Mouse (Mus musculus) forebrain, postnatal 0 days (tissue): Measurements from ENCODE around the gene Gm17324. TPM values are rescaled to one million over a fixed set of nuclear protein-coding genes. Genes with fewer than 3 reads are reported as not detected.

Source experiments
- ATAC-seq: fragments of 200-750 bp; cut with Nextera tagmentation; 2 replicates; pipeline ENCODE4 v1.8.0; 2017; ENCODE audit warnings: mild to moderate bottlenecking, moderate library complexity
- DNase-seq: peaks from one replicate; pipeline ENCODE4 v3.0.0-alpha.2; 2015
- H3K27ac ChIP-seq: fragments of 300-500 bp; sonication (generic); 2 replicates; pipeline ENCODE4 v1.5.1; 2014; ENCODE audit warnings: low read depth, mild to moderate bottlenecking, antibody characterized with exemption, low read length, moderate library complexity, mixed read lengths
- H3K27me3 ChIP-seq: fragments of 300-500 bp; sonication (generic); 2 replicates; pipeline ENCODE4 v1.6.1; 2014; ENCODE audit warnings: mild to moderate bottlenecking, low read length, mixed read lengths; ENCODE audit not compliant: insufficient read depth
- H3K36me3 ChIP-seq: fragments of 300-500 bp; sonication (generic); 2 replicates; pipeline ENCODE4 v1.6.1; 2014; ENCODE audit warnings: mild to moderate bottlenecking, moderate library complexity; ENCODE audit not compliant: insufficient read depth
- H3K4me1 ChIP-seq: fragments of 300-500 bp; sonication (generic); 2 replicates; pipeline ENCODE4 v1.6.1; 2014; ENCODE audit warnings: antibody characterized with exemption; ENCODE audit not compliant: insufficient read depth
- H3K4me2 ChIP-seq: fragments of 300-500 bp; sonication (generic); 2 replicates; pipeline ENCODE4 v1.6.1; 2014; ENCODE audit warnings: low read depth, mild to moderate bottlenecking, moderate library complexity
- H3K4me3 ChIP-seq: fragments of 300-500 bp; sonication (generic); 2 replicates; pipeline ENCODE4 v1.5.1; 2014; ENCODE audit warnings: low read depth, low read length, mixed read lengths
- H3K9ac ChIP-seq: fragments of 300-500 bp; sonication (generic); 2 replicates; pipeline ENCODE4 v1.6.1; 2014; ENCODE audit warnings: mild to moderate bottlenecking
- H3K9me3 ChIP-seq: fragments of 300-500 bp; sonication (generic); 2 replicates; pipeline ENCODE4 v1.6.1; 2016; ENCODE audit warnings: low read length
- CTCF ChIP-seq: sonication (generic); IDR thresholded peaks from 2 replicates; pipeline ENCODE4 v1.5.1; 2016; ENCODE audit warnings: antibody characterized with exemption, control low read depth, low read depth
- WGBS: fragments of 180-500 bp; shearing (Covaris S2); extraction: QIAGEN DNeasy Blood & Tissue Kit; methylation state at CpG from one replicate; pipeline ENCODE4 v1.1.7; 2014; 5-methylcytosine and 5-hydroxymethylcytosine counted together
- polyA plus RNA-seq: library from polyadenylated mRNA; unstranded; fragments of >200 nt; fragmentation: Nextera tagmentation; extraction: Ambion mirVana; gene quantifications from 2 replicates; pipeline ENCODE4 v1.2.1, GENCODE M21; 2015
- total RNA-seq: library from RNA; depleted of rRNA; stranded (reverse); fragments of >200 nt; gene quantifications from 2 replicates; pipeline ENCODE4 v1.2.3, GENCODE M21; 2014

Gene Gm17324
- total and polyA plus RNA-seq, 2 experiments from 2014 or later = 1.7 to 3.3 TPM

GRCm38 (mm10) chr9:78442237-78442578, 6.4 kb downstream of the Gm17324 start:
- ATAC-seq (no peak), DNase-seq (no peak)
- peak overlapping the region; percentile 40 for H3K4me3 ChIP-seq
- H3K27me3 ChIP-seq = peaks cover 60% of the 10 kb centered on the region
- TF ChIP-seq CTCF = no peak
- peak overlapping the region; percentile 67 for H3K4me2 ChIP-seq
- H3K27ac ChIP-seq = no peak overlapping the region
- H3K9ac ChIP-seq = peak overlapping the region; percentile 28; the same call in 1 of the 2 replicates
- H3K4me1 ChIP-seq = no peaks in the 10 kb centered on the region
- 3% methylated on average over 9 of the region's 9 CpGs for WGBS
- H3K36me3 ChIP-seq = no peaks in the 10 kb centered on the region
- no peaks in the 10 kb centered on the region for H3K9me3 ChIP-seq

GRCm38 (mm10) chr9:78439426-78439825, 9.2 kb downstream of the Gm17324 start:
- 66% methylated on average over 5 of the region's 5 CpGs for WGBS
- H3K4me1 ChIP-seq = no peaks in the 10 kb centered on the region
- H3K27ac ChIP-seq = no peak overlapping the region
- H3K4me3 ChIP-seq = no peak overlapping the region
- no peak overlapping the region for H3K4me2 ChIP-seq
- H3K36me3 ChIP-seq = no peaks in the 10 kb centered on the region
- no peak for DNase-seq
- no peak for ATAC-seq
- H3K27me3 ChIP-seq = peaks cover 42% of the 10 kb centered on the region
- TF ChIP-seq CTCF = no peak
- no peaks in the 10 kb centered on the region for H3K9me3 ChIP-seq
- no peak overlapping the region for H3K9ac ChIP-seq

- no peak for ATAC-seq
- 86% methylated on average over 5 of the region's 5 CpGs for WGBS
- H3K36me3 ChIP-seq = no peaks in the 10 kb centered on the region
Measured at GRCm38 (mm10) chr9:78432471-78432870, 16.1 kb downstream of the Gm17324 start.

GRCm38 (mm10) chr9:78430486-78430885, 18.1 kb downstream of the Gm17324 start:
- H3K9me3 ChIP-seq = no peaks in the 10 kb centered on the region
- no peak for TF ChIP-seq CTCF
- DNase-seq (no peak), ATAC-seq (no peak)
- no peak overlapping the region for H3K4me2 ChIP-seq
- H3K4me3 ChIP-seq = no peak overlapping the region
- no peak overlapping the region for H3K9ac ChIP-seq
- no peaks in the 10 kb centered on the region for H3K27me3 ChIP-seq
- no peak overlapping the region for H3K27ac ChIP-seq
- no peaks in the 10 kb centered on the region for H3K36me3 ChIP-seq
- 82% methylated on average over 6 of the region's 6 CpGs for WGBS
- H3K4me1 ChIP-seq = no peaks in the 10 kb centered on the region

More at GRCm38 (mm10) chr9:78432471-78432870, 16.1 kb downstream of the Gm17324 start:
- Histone ChIP-seq H3K9ac (no peak overlapping the region), H3K27me3 (no peaks in the 10 kb centered on the region), H3K4me1 (no peaks in the 10 kb centered on the region), H3K27ac (no peak overlapping the region), H3K9me3 (no peaks in the 10 kb centered on the region), H3K4me2 (no peak overlapping the region), H3K4me3 (no peak overlapping the region)
- TF ChIP-seq CTCF = no peak
- no peak for DNase-seq

- WGBS = 58% methylated on average over 2 of the region's 2 CpGs
Measured at GRCm38 (mm10) chr9:78429551-78429950, 19.0 kb downstream of the Gm17324 start.

GRCm38 (mm10) chr9:78428870-78429432, 19.6 kb downstream of the Gm17324 start:
- no peak for ATAC-seq
- Histone ChIP-seq H3K9me3 (no peaks in the 10 kb centered on the region), H3K4me3 (no peak overlapping the region), H3K4me1 (no peaks in the 10 kb centered on the region), H3K9ac (no peak overlapping the region), H3K27ac (no peak overlapping the region), H3K27me3 (no peaks in the 10 kb centered on the region), H3K4me2 (no peak overlapping the region), H3K36me3 (no peaks in the 10 kb centered on the region)
- no peak for DNase-seq
- 87% methylated on average over 4 of the region's 4 CpGs for WGBS
- no peak for TF ChIP-seq CTCF

More at GRCm38 (mm10) chr9:78429551-78429950, 19.0 kb downstream of the Gm17324 start:
- no peak overlapping the region for H3K27ac ChIP-seq
- no peak overlapping the region for H3K9ac ChIP-seq
- ATAC-seq (no peak), DNase-seq (no peak)
- H3K9me3 ChIP-seq = no peaks in the 10 kb centered on the region
- no peaks in the 10 kb centered on the region for H3K27me3 ChIP-seq
- H3K4me2 ChIP-seq = no peak overlapping the region
- H3K4me3 ChIP-seq = no peak overlapping the region
- H3K36me3 ChIP-seq = no peaks in the 10 kb centered on the region
- H3K4me1 ChIP-seq = no peaks in the 10 kb centered on the region
- no peak for TF ChIP-seq CTCF

- Histone ChIP-seq H3K4me1 (no peaks in the 10 kb centered on the region), H3K4me2 (no peak overlapping the region), H3K4me3 (no peak overlapping the region), H3K27ac (no peak overlapping the region), H3K27me3 (no peaks in the 10 kb centered on the region), H3K36me3 (no peaks in the 10 kb centered on the region), H3K9me3 (no peaks in the 10 kb centered on the region), H3K9ac (no peak overlapping the region)
- ATAC-seq (no peak), DNase-seq (no peak)
- TF ChIP-seq CTCF = no peak
- WGBS = 90% methylated on average over 6 of the region's 6 CpGs
Measured at GRCm38 (mm10) chr9:78428185-78428584, 20.4 kb downstream of the Gm17324 start.
